Mouse (Mus musculus) midbrain, embryonic 14.5 days (tissue): ENCODE measurements at regions not wholly inside any gene's neighbourhood (a gene's known extent, or its start where the extent isn't known, plus 50 kb on each side); places are given as distances from the start of the nearest gene placed in this dataset.
A peak's percentile ranks its signal among the peaks of the same experiment; 100 is the strongest.

Source experiments
- ATAC-seq: fragments of 200-750 bp; cut with Nextera tagmentation; 2 replicates; pipeline ENCODE4 v1.8.0; 2017; ENCODE audit warnings: moderate number of reproducible peaks, moderate library complexity; ENCODE audit not compliant: low FRiP score, low TSS enrichment
- DNase-seq: peaks from one replicate; pipeline ENCODE4 v3.0.0-alpha.2; 2015
- H3K27ac ChIP-seq: fragments of 300-500 bp; sonication (generic); replicated peaks from 2 replicates; pipeline ENCODE4 v1.5.1; 2014; ENCODE audit warnings: mild to moderate bottlenecking, low read depth, low read length, moderate library complexity
- H3K27me3 ChIP-seq: fragments of 300-500 bp; sonication (generic); 2 replicates; pipeline ENCODE4 v1.6.1; 2014; ENCODE audit warnings: low read length, control low read depth, mixed read lengths; ENCODE audit not compliant: control insufficient read depth, insufficient read depth
- H3K36me3 ChIP-seq: fragments of 300-500 bp; sonication (generic); 2 replicates; pipeline ENCODE4 v1.6.1; 2014; ENCODE audit warnings: low read length, control low read depth; ENCODE audit not compliant: control insufficient read depth, insufficient read depth
- H3K4me1 ChIP-seq: fragments of 300-500 bp; sonication (generic); 2 replicates; pipeline ENCODE4 v1.6.1; 2014; ENCODE audit warnings: mild to moderate bottlenecking, antibody characterized with exemption, low read length, control low read depth; ENCODE audit not compliant: control insufficient read depth, insufficient read depth
- H3K4me2 ChIP-seq: fragments of 300-500 bp; sonication (generic); 2 replicates; pipeline ENCODE4 v1.6.1; 2014; ENCODE audit warnings: mild to moderate bottlenecking, low read length, moderate library complexity
- H3K4me3 ChIP-seq: fragments of 300-500 bp; sonication (generic); replicated peaks from 2 replicates; pipeline ENCODE4 v1.5.1; 2014; ENCODE audit warnings: low read depth, low read length
- H3K9ac ChIP-seq: fragments of 300-500 bp; sonication (generic); replicated peaks from 2 replicates; pipeline ENCODE4 v1.6.1; 2014; ENCODE audit warnings: mild to moderate bottlenecking, low read length, moderate library complexity
- H3K9me3 ChIP-seq: fragments of 300-500 bp; sonication (generic); 2 replicates; pipeline ENCODE4 v1.6.1; 2016; ENCODE audit warnings: low read length, control low read depth, mixed read lengths; ENCODE audit not compliant: control insufficient read depth
- WGBS: fragments of 180-500 bp; shearing (Covaris S2); extraction: QIAGEN DNeasy Blood & Tissue Kit; methylation state at CpG from one replicate; pipeline ENCODE4 v1.1.7; 2014; 5-methylcytosine and 5-hydroxymethylcytosine counted together

DNA sequence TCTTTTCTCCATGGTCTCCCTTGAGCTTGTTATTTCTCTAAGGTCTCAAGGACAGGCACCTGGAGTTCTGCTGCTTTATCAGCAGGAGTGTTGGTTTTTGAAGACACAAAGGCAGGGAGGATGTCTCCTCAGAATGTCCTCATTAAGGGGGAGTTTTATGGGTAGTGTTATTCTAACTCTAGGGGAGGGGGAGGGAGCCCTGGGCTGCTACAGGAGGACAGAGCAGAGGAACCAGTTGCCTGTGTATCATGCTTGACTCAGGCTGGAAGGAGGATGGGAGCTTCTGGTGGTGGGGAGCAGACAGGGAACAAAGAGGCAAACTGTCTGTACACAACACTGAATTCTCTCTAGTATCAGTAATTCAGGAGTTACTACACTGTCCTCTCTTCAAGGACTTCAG is 171.9 kb upstream of the Cntnap5a start:
- Histone ChIP-seq H3K36me3 (no peaks in the 10 kb centered on the region), H3K4me3 (no peak overlapping the region)
- ATAC-seq = no peak

GRCm38 (mm10) chr1:115533746-115534145 is 150.8 kb upstream of the Cntnap5a start:
- no peak overlapping the region for H3K27ac ChIP-seq
- H3K4me2 ChIP-seq = no peak overlapping the region
- no peaks in the 10 kb centered on the region for H3K36me3 ChIP-seq
- H3K4me3 ChIP-seq = no peak overlapping the region
- no peak overlapping the region for H3K9ac ChIP-seq
- 92% methylated on average over 2 of the region's 2 CpGs for WGBS
- no peaks in the 10 kb centered on the region for H3K4me1 ChIP-seq
- H3K9me3 ChIP-seq = no peaks in the 10 kb centered on the region
- H3K27me3 ChIP-seq = no peaks in the 10 kb centered on the region
- no peak for ATAC-seq
- peak; percentile 34 for DNase-seq

More for the DNA sequence above, 171.9 kb upstream of the Cntnap5a start:
- Histone ChIP-seq H3K27ac (no peak overlapping the region), H3K9ac (no peak overlapping the region), H3K4me1 (no peaks in the 10 kb centered on the region), H3K9me3 (no peaks in the 10 kb centered on the region), H3K4me2 (no peak overlapping the region), H3K27me3 (no peaks in the 10 kb centered on the region)
- no peak for DNase-seq

DNA sequence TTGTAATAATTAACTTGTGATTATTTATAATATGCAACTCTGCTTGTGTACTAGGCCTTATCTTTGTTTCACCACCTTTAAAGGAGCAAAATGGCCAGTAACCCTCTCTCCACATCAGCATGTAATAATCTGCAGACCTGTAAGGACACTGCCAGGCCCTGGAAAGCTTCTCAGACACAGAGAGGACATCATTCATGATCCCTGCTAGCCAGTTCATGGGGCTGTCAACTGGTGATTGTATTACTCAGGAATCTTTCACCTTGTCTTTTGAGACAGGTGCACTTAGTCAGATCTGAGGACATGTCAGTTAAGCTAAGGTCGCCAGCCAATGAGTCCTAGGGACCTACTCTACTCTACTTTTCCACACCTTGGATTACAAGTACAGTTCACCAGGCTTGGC is 138.6 kb upstream of the Cntnap5a start:
- ATAC-seq (no peak), DNase-seq (no peak)
- no peaks in the 10 kb centered on the region for H3K27me3 ChIP-seq

More for the DNA sequence above, 138.6 kb upstream of the Cntnap5a start:
- H3K36me3 ChIP-seq = no peaks in the 10 kb centered on the region
- H3K27ac ChIP-seq = no peak overlapping the region
- H3K4me1 ChIP-seq = no peaks in the 10 kb centered on the region
- 94% methylated on average over 1 of the region's 1 CpGs for WGBS
- H3K9me3 ChIP-seq = no peaks in the 10 kb centered on the region
- H3K9ac ChIP-seq = no peak overlapping the region
- no peak overlapping the region for H3K4me3 ChIP-seq
- H3K4me2 ChIP-seq = no peak overlapping the region
